Mouse (Mus musculus): ENCODE data around the gene Loxl4. TPM values are rescaled to one million over a fixed set of nuclear protein-coding genes. Genes with fewer than 3 reads are reported as not detected.

Gene Loxl4
- total and polyA plus RNA-seq, 3 experiments: not detected

DNA sequence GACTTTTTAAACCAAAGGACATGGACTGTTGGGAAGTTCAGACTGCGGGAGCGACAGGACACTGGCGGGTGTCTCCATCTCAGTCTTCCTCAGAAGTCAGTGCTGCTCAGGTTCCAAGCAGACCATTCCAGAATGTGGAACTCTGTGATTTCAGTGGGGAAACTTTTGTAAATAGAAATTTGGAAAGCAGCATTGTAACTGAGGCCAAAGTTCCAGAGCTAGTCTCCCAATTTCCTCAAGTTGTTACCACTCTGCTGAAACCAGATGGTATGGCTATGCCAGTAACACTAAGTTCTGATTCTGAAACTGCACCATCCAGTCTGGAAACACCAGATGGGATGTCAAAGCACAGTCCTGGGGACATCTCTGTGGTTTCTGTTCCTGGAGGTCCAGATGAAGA, 49.6 kb downstream of the Loxl4 start:
- DNase-seq (ENCODE audit: low spot score): no peak
- H3K36me3 ChIP-seq (replicated peaks): peaks cover 42% of the 10 kb centered on the region
- H3K27me3 ChIP-seq (ENCODE audit: insufficient read depth, low read length): no peaks in the 10 kb centered on the region
- no peak for TF ChIP-seq TAL1 (conservative IDR thresholded peaks at IDR 0.05; ENCODE audit: low read depth, low read length)
- peaks cover 2% of the 10 kb centered on the region; the same call in 1 of the 2 replicates for H3K4me1 ChIP-seq (ENCODE audit: insufficient read depth, low read depth, low read length)
- no peak for ATAC-seq (ENCODE audit: extremely low read depth, insufficient number of reproducible peaks, low FRiP score, poor library complexity, severe bottlenecking)
- H3K4me3 ChIP-seq (ENCODE audit: low read depth, low read length): no peak overlapping the region
- H3K9me3 ChIP-seq (replicated peaks): no peaks in the 10 kb centered on the region

DNA sequence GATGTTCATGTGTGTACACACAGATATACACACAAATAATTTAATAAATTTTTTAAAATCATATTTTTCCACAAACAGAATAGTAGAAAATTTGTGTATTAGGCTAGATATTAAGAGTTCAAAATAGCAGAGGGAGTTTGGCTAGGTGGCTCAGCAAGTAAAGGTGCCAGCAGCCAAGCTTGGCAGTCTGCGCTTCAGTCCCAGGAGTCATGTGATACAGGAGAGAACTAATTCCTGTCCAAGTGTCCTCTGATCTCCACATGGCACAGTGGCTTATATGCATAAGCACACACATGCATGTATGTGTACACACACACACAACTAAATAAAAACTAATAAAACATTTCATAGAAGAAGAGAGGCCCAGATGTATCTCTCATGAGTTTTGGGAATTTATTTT, 50.6 kb downstream of the Loxl4 start:
- Histone ChIP-seq H3K9me3 (replicated peaks) (no peaks in the 10 kb centered on the region), H3K4me3 (ENCODE audit: low read depth, low read length) (no peak overlapping the region), H3K4me1 (ENCODE audit: insufficient read depth, low read depth, low read length) (peaks cover 2% of the 10 kb centered on the region; the same call in 1 of the 2 replicates), H3K36me3 (replicated peaks) (peaks cover 38% of the 10 kb centered on the region), H3K27me3 (ENCODE audit: insufficient read depth, low read length) (no peaks in the 10 kb centered on the region)
- no peak for ATAC-seq (ENCODE audit: extremely low read depth, insufficient number of reproducible peaks, low FRiP score, poor library complexity, severe bottlenecking)
- TF ChIP-seq GATA1 (IDR thresholded peaks at IDR 0.05; ENCODE audit: borderline replicate concordance, low read length) (no peak), GATA2 (IDR thresholded peaks at IDR 0.05; ENCODE audit: borderline replicate concordance, low read depth, low read length) (no peak), TAL1 (conservative IDR thresholded peaks at IDR 0.05; ENCODE audit: low read depth, low read length) (no peak), POLR2AphosphoS5 (IDR thresholded peaks at IDR 0.05; ENCODE audit: insufficient replicate concordance, low read depth, low read length) (no peak), CTCF (IDR thresholded peaks at IDR 0.05; ENCODE audit: low read depth, low read length) (no peak)
- DNase-seq (ENCODE audit: low spot score): no peak

DNA sequence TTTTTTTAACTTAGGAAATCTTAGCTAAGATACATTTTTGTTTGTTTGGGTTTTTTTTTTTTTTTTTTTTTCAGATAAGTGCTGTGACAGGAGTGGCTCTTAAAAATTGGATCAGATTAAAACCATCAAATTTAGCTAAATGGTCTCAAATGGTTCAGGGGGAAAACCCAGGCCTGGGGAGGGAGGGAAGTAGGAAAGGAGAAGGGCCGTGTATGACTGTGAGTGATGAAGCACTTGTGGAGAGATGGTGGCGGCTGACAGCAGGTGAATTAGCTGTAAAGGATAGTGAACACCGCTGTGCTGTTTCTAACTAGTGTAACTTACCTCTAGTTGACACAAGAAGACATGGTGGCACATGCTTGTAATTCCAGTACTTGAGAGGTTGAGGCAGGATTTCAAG, 53.9 kb downstream of the Loxl4 start:
- no peak overlapping the region for H3K4me3 ChIP-seq (ENCODE audit: low read depth, low read length)
- no peak for TF ChIP-seq POLR2AphosphoS5 (IDR thresholded peaks at IDR 0.05; ENCODE audit: insufficient replicate concordance, low read depth, low read length)
- TF ChIP-seq GATA2 (IDR thresholded peaks at IDR 0.05; ENCODE audit: borderline replicate concordance, low read depth, low read length): no peak
- no peak for TF ChIP-seq TAL1 (conservative IDR thresholded peaks at IDR 0.05; ENCODE audit: low read depth, low read length)
- no peak for TF ChIP-seq GATA1 (IDR thresholded peaks at IDR 0.05; ENCODE audit: borderline replicate concordance, low read length)
- TF ChIP-seq CTCF (IDR thresholded peaks at IDR 0.05; ENCODE audit: low read depth, low read length): no peak
- H3K4me1 ChIP-seq (ENCODE audit: insufficient read depth, low read depth, low read length): peaks cover 2% of the 10 kb centered on the region; the same call in 1 of the 2 replicates
- ATAC-seq (ENCODE audit: extremely low read depth, insufficient number of reproducible peaks, low FRiP score, poor library complexity, severe bottlenecking): no peak
- H3K9me3 ChIP-seq (replicated peaks): no peaks in the 10 kb centered on the region
- H3K36me3 ChIP-seq (replicated peaks): peaks cover 21% of the 10 kb centered on the region
- no peaks in the 10 kb centered on the region for H3K27me3 ChIP-seq (ENCODE audit: insufficient read depth, low read length)
- no peak for DNase-seq (ENCODE audit: low spot score)

Other genes starting within 250 kb of the Loxl4 start
- gene Crtac1, start 181.0 kb downstream of the Loxl4 start, total RNA-seq (2014; fragmentation: Nextera tagmentation): not detected in 2 replicates
- gene Crtac1, start 181.0 kb downstream of the Loxl4 start, total RNA-seq (2017): not detected in 2 replicates
- not detected in 2 replicates for gene Crtac1, start 181.0 kb downstream of the Loxl4 start, polyA plus RNA-seq (2012)
- 27.0 and 46.5 TPM in 2 replicates for gene R3hcc1l, start 94.1 kb downstream of the Loxl4 start, total RNA-seq (2014; fragmentation: Nextera tagmentation)
- 26.9 and 32.3 TPM in 2 replicates for gene R3hcc1l, start 94.1 kb downstream of the Loxl4 start, total RNA-seq (2017)
- 1.3 and 1.7 TPM in 2 replicates for gene R3hcc1l, start 94.1 kb downstream of the Loxl4 start, polyA plus RNA-seq (2012)
- gene Pyroxd2, start 140.0 kb upstream of the Loxl4 start, total RNA-seq (2014; fragmentation: Nextera tagmentation): 27.5 and 29.8 TPM in 2 replicates
- gene Pyroxd2, start 140.0 kb upstream of the Loxl4 start, total RNA-seq (2017): 8.1 and 10.6 TPM in 2 replicates
- 4.7 and 7.6 TPM in 2 replicates for gene Pyroxd2, start 140.0 kb upstream of the Loxl4 start, polyA plus RNA-seq (2012)
- gene Hps1, start 167.2 kb upstream of the Loxl4 start, total RNA-seq (2014; fragmentation: Nextera tagmentation): 11.1 and 13.0 TPM in 2 replicates
- 22.4 and 24.6 TPM in 2 replicates for gene Hps1, start 167.2 kb upstream of the Loxl4 start, total RNA-seq (2017)
- 55.2 and 65.1 TPM in 2 replicates for gene Hps1, start 167.2 kb upstream of the Loxl4 start, polyA plus RNA-seq (2012)

Measured in G1E (cell line).